Mouse (Mus musculus) cerebellum, adult 11-12 months (tissue): ENCODE results near the gene Map3k5.
"Not testable (repeated sequence)": the region's sequence is repeated elsewhere in the genome, so short reads cannot be mapped to it uniquely, and the experiment has no call there.

ENCODE experiments used
- DNase-seq: peaks from one replicate; pipeline ENCODE4 v3.0.0; 2022

Gene Map3k5

GRCm38 (mm10) chr10:19934384-19935294, at the start of gene Map3k5:
TSS of gene Map3k5 (plus strand) at chr10:19934472.
- DNase-seq: peak; percentile 70

- no peak for DNase-seq
Measured at GRCm38 (mm10) chr10:19886249-19886648, 48.0 kb upstream of the Map3k5 start.

GRCm38 (mm10) chr10:19889908-19890307, 44.4 kb upstream of the Map3k5 start:
- DNase-seq: no peak

DNA sequence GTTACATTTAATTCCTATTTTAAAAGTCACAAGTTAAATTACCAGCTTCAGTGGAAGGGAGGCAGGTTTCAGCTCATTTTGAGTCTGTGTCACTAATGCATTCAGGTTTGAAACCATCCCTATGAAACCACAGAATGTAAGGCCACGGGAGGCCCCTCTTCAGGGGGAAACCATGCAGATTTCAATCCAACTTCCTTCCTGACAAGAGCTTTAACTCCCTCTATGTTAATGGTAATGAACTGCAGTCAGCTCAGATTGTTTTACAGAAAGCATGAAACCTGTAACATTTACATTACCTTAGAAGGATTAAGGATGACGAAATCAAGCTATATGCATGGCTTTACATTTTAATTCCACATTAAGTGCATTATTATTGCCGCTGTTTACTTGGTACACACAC, 42.6 kb upstream of the Map3k5 start:
- no peak for DNase-seq

GRCm38 (mm10) chr10:19893146-19893545, 41.1 kb upstream of the Map3k5 start:
- no peak for DNase-seq

DNA sequence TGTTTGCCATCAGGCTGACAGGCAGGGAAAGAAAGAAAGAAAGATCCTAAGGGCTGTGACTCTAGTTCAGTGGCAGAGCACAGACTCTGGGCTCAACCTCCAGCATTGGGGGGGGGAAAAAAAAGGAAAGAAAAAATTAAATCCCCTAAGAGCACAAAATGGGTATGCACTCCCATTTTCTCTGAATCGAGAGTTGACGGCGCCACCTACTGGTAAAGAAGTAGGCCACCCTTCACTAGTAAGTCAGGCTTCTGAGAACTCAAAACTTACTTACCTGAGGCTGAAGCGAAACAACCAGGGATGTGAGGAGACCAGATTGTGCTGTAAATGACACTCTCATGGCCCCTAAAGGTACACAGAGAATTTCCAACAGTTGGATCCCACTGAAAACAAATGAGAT, 40.3 kb upstream of the Map3k5 start:
- DNase-seq: no peak

DNA sequence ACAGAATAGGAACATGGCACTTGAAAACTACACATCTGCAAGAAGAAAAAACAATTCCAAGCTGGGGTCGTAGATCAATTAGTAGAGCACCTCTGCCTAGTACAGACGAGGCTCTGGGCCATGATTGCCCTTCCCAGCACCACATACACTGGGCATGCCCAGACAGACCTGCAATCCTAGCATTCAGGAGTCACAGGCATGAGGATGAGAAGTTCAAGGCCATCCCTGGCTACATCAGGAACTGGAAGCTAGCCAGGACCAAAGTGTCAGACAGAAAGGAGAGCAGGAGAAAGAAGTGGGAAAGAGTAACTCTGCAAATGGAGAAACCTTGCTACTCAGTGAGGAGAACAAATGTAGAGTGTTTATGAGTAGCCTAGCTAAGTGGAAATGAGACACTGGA, 34.1 kb upstream of the Map3k5 start:
- no peak for DNase-seq

DNA sequence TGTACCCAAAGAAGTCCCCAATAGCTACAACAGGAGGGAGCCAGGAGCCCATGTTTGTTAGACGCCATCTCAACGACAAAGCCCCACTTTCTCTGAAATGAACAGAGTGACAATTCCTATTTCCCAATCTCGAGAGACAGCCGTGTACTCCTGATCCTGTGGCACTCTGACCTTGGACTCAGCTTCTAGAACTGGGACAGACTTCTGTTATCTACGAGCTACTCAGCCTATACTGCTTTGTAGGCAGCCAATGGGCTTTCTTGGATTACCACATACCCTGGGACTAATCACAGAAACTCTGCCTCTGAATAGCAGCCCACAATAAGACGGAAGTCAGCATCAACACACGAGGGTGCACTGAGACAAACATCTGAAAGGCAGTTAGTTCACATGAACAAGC, 32.3 kb upstream of the Map3k5 start:
- no peak for DNase-seq

DNA sequence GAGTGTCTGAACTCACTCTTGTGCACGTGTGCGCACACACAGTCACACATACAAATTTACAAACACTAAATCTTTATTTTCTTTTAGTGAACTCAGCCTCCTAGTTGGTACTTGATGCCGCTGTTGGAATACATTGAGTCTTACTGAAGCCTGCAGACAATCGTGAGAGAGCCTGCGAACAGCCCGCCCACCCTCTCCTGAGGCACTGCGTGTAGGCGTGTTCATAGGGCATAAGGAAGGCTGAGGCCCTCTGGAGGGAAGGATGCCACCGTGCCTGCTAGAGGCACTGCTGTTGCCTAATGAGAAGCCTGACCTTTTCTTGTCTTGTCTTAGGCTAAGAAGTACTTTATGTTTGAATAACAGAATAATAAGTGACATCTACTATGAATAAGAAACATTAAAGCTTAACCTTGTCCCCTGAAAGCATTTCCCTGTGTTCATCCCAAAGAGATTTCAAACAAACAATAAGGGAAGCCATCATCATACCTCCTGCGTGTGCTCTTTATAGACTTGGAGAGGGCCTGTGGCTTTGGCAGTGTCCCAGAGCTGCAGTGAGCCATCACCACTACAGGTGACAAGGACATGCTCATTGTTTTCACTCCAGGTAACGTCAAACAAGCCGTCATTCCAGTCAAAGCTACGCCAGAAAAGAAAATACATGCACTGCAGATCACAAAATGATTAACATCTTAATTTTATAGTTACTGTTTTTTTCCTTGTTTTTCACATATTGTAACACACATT, 30.0 kb upstream of the Map3k5 start:
- DNase-seq: peak; percentile 62

DNA sequence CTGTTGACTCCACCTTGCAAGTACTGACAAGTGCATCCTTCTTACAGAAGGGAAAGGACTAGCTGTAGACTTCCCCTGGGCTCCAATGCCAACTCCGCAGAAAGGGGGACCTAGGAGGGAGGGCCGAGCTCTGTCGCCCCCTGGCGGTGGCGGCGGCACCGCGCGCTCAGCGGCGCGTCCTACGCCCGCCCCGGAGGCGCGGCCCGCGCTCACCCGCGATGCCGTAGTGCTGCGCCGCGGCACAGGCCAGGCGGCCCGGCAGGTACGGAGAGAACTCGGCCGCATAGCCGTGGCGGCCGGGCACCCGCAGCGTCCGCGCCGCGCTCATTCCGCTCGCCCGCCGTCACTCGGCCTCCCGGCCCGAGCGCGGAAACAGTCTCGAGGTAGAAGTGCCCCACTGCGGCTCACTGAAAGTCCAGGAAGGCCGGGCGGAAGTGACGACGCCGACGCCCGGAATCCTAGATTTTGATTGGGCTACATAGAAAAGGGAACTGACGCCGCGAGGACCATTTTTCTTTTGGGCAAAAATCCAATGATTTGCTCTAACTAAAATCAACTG, 26.9 kb upstream of the Map3k5 start, which contains the start of gene Pex7:
TSS of gene Pex7 (minus strand) at position 444 of the 559 bp plus-strand sequence.
- peak; percentile 95 for DNase-seq

GRCm38 (mm10) chr10:19908076-19908475, 26.2 kb upstream of the Map3k5 start:
- DNase-seq: no peak

DNA sequence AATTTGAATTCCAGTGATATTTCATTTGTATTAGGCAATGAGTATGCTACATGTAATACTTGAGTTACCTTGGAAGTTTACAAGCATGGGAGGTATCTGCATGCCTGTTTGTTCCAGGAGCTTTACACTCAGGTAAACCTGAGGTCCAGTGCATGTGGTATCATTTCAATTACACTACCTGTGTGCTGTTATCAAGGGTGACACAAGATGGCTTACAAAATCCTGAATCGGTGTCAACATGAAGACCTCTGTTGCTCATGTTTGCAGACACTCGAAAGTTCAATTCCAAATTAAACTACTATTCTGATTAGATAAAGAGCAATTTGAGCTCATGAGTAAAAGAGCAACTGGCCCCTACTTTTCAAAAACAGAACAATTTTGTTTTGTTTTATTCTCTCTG, 23.8 kb upstream of the Map3k5 start:
- DNase-seq: no peak

GRCm38 (mm10) chr10:19911583-19911982, 22.7 kb upstream of the Map3k5 start:
- DNase-seq: no peak

DNA sequence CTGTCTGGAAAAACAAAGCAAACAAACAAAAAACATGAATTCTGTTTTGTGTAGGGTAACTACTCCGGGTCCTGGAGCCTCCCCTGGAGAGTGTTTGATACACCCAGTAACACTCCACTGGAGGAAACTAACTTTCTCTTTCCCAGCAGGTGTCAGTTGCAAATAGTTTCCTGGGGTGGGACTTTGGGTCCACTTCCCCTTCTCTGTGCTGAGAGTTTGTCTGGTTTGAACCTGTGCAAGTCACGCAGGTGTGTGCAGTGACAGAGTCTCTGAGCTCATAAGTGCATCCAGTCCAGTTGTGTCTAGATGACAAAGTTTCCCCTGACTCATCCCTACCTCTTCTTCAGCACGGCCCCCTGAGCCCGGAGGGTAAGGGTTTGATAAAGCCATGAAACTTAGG, 20.5 kb upstream of the Map3k5 start:
- no peak for DNase-seq

DNA sequence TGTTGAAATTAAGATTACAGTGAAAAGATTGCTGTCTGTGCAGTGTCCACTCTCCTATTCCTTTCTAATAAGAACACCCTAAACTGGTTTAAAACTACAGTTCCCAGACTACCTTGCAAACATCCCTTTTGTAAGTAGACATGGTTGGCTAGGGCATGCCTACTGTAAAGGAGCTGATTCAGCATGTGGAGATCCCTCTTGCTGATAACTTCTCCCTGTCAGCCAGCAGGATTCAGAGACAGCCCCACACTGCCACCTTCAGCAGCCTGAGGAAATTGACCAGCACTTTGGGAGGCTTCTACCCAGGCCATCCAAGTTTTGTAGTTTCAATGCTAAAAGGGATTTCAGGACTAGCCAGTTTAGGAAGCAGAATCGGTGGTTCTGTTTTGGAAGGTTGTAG, 19.0 kb upstream of the Map3k5 start:
- peak; percentile 57 for DNase-seq

DNA sequence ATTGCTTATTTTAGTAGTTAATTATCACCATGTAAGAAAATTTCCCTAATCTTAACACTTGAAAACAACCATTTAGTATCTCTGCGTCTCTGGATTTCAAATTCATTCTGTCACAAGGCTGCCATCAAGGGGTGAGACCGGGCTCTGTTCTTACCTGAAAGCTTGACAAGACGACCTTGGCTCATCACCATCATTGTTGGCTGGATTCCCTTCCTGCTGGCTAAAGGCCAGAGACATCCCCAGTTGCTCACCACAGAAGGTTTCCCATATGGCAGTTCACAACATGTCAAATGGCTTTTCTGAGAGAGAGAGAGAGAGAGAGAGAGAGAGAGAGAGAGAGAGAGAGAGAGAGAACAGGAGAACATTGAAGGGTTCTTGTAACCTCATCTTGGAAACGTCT, 11.9 kb upstream of the Map3k5 start:
- peak; percentile 98 for DNase-seq

DNA sequence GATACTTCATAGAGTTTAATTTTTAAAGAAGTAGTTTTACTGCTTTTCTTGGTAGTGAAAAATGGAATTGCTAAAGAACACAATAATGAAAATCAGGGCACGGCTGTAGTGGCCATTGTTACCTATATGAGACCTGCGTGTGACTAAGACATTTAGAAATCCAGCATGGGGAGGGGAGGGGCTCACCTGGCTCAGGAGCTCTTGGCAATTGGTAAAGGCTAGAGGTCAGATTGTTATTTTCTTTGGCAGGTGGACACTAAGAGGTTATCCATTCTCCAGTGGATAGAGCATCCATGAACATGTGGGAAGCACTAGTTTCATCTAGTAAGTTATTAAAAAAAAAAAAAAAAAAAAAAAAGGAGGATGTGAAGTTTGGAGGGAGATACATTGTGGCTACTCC, 10.0 kb upstream of the Map3k5 start:
- DNase-seq: no peak

GRCm38 (mm10) chr10:19926391-19926897, 7.8 kb upstream of the Map3k5 start:
- DNase-seq: not testable (repeated sequence)

DNA sequence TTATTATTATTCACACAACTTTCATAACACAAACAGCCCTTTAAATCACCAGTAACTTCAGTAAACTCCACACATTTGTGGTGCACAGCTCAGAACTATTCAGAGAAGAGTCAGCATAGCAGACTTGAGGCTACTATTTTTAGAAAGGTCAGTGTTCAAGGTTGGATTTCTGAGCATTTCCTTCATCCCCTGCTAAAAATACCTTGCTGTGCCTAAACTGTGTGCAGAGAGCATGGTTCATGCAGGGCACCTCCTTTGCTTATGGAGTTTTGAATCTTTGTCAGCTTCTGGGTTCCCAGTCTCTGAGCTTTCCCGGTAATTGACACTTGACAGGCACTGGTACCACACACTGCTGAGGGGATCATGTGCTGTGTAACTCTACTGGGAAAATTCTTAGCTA, 6.1 kb upstream of the Map3k5 start:
- DNase-seq: no peak

GRCm38 (mm10) chr10:19932986-19933385, 1.3 kb upstream of the Map3k5 start:
- DNase-seq: no peak

DNA sequence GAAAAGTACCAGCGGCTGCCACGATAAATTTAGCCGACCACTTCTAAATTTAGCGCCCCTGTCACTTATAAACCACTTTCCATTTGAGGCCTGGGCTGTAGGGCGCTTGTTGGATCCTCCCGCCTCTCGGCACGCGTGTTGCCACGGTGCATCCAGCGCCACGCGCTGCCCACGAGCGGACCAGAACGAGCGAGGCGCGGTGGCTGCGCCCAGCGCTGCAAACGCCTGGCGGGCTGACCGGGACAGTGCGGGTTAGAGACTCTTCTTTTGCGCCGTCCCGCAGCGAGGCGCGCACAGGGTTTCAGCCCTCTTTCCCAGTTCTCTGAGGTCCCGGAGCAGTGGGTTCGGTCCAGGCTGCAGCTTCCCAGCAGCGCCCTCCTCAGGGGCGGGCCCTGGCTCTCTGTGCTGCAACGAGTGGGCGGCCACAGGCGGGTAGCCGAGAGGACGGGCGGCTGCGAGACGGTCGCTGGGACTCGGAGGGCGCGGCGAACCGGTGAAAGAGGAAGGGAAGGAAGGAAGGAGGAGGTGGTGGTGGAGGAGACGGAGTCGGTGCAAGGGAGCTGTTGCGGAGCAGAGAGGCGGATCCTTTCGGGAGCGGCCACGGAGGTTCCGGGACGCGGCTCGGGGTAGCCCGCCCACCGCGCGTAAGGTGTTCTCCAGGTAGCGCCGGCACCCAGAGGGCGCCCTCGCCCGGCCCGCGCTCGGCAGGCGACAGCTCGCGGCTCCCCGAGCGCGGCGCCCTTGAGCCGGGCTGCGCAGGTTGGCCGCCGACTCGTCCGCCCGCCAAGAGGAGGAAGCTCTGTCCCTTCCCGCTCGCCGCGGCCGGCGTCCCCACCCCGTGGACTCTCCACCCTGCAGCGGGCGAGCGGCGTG, 525 bp upstream of the Map3k5 start:
- DNase-seq: peak; percentile 89

- no peak for DNase-seq
Measured at GRCm38 (mm10) chr10:19935295-19935623, 987 bp downstream of the Map3k5 start.
